Mouse (Mus musculus) hindbrain, embryonic 15.5 days (tissue): ENCODE results near the gene Ptpra. TPM values are rescaled to one million over a fixed set of nuclear protein-coding genes. Genes with fewer than 3 reads are reported as not detected.

ENCODE experiments used
- ATAC-seq: fragments of 200-750 bp; cut with Nextera tagmentation; 2 replicates; pipeline ENCODE4 v1.8.0; 2017; ENCODE audit warnings: low read depth, moderate number of reproducible peaks, moderate TSS enrichment; ENCODE audit not compliant: low FRiP score
- H3K27ac ChIP-seq: fragments of 300-500 bp; sonication (generic); replicated peaks from 2 replicates; pipeline ENCODE4 v1.5.1; 2015; ENCODE audit warnings: mild to moderate bottlenecking, inconsistent platforms
- H3K27me3 ChIP-seq: fragments of 300-500 bp; sonication (generic); 2 replicates; pipeline ENCODE4 v1.6.1; 2015; ENCODE audit warnings: control low read depth, inconsistent platforms
- H3K36me3 ChIP-seq: fragments of 300-500 bp; sonication (generic); 2 replicates; pipeline ENCODE4 v1.6.1; 2015; ENCODE audit warnings: control low read depth, inconsistent platforms
- H3K4me1 ChIP-seq: fragments of 300-500 bp; sonication (generic); replicated peaks from 2 replicates; pipeline ENCODE4 v1.6.1; 2015; ENCODE audit warnings: control low read depth, inconsistent platforms
- H3K4me2 ChIP-seq: fragments of 300-500 bp; sonication (generic); 2 replicates; pipeline ENCODE4 v1.6.1; 2015; ENCODE audit warnings: moderate library complexity, mild to moderate bottlenecking, inconsistent platforms
- H3K4me3 ChIP-seq: fragments of 300-500 bp; sonication (generic); 2 replicates; pipeline ENCODE4 v1.5.1; 2015; ENCODE audit warnings: mild to moderate bottlenecking, inconsistent platforms
- H3K9ac ChIP-seq: fragments of 300-500 bp; sonication (generic); 2 replicates; pipeline ENCODE4 v1.6.1; 2015; ENCODE audit warnings: inconsistent platforms
- H3K9me3 ChIP-seq: fragments of 300-500 bp; sonication (generic); 2 replicates; pipeline ENCODE4 v1.6.1; 2016; ENCODE audit warnings: control low read depth, inconsistent platforms
- WGBS: fragments of 180-500 bp; shearing (Covaris S2); methylation state at CpG from one replicate; pipeline ENCODE4 v1.1.7; 2015; 5-methylcytosine and 5-hydroxymethylcytosine counted together
- polyA plus RNA-seq: library from polyadenylated mRNA; unstranded; fragments of >200 nt; fragmentation: Nextera tagmentation; extraction: Ambion mirVana; gene quantifications from 2 replicates; pipeline ENCODE4 v1.2.1, GENCODE M21; 2015

Ptpra gene
- 133 and 145 TPM in 2 replicates for polyA plus RNA-seq

- ATAC-seq: peak; percentile 96
Measured at GRCm38 (mm10) chr2:130449794-130450433, at the start of gene Ptpra. Gene Ptpra, plus strand, starts transcription at chr2:130450278.

GRCm38 (mm10) chr2:130401891-130402290 is 48.2 kb upstream of the Ptpra start:
- 84% methylated on average over 4 of the region's 4 CpGs for WGBS
- Histone ChIP-seq H3K36me3 (no peaks in the 10 kb centered on the region), H3K9ac (no peak overlapping the region)

More at GRCm38 (mm10) chr2:130449794-130450433, at the start of gene Ptpra:
- Histone ChIP-seq H3K4me3 (peak within 1 kb of the TSS; percentile 84), H3K9me3 (no peaks in the 10 kb centered on the region), H3K27ac (peak within 1 kb of the TSS; percentile 89), H3K4me2 (peak within 1 kb of the TSS; percentile 87), H3K27me3 (0 out of 2 replicates have a peak, but pooled peaks cover 5% of the 10 kb centered on the region), H3K36me3 (no peaks in the 10 kb centered on the region), H3K9ac (peak within 1 kb of the TSS; percentile 88), H3K4me1 (peaks cover 43% of the 10 kb centered on the region)
- WGBS: under 1% methylated on average over 42 of the region's 50 CpGs

GRCm38 (mm10) chr2:130404939-130405338 is 45.1 kb upstream of the Ptpra start, which contains the start of the genes Gm28372 and 1700020A23Rik:
Gene Gm28372, plus strand, starts transcription at chr2:130405239.
Gene 1700020A23Rik, plus strand, starts transcription at chr2:130405259.
- 92% methylated on average over 1 of the region's 1 CpGs for WGBS
- H3K4me1 ChIP-seq: 0 out of 2 replicates have a peak, but pooled peaks cover 4% of the 10 kb centered on the region
- no peak for ATAC-seq

More at GRCm38 (mm10) chr2:130401891-130402290, 48.2 kb upstream of the Ptpra start:
- Histone ChIP-seq H3K4me1 (peaks cover 13% of the 10 kb centered on the region), H3K4me2 (no peak overlapping the region), H3K4me3 (no peak overlapping the region), H3K27ac (no peak overlapping the region), H3K9me3 (no peaks in the 10 kb centered on the region), H3K27me3 (no peaks in the 10 kb centered on the region)
- no peak for ATAC-seq

GRCm38 (mm10) chr2:130406178-130406577 is 43.9 kb upstream of the Ptpra start, which contains the start of gene Tmem239:
Gene Tmem239, plus strand, starts transcription at chr2:130406478.
- Histone ChIP-seq H3K4me3 (no peak within 1 kb of the TSS), H3K27ac (no peak within 1 kb of the TSS), H3K27me3 (no peaks in the 10 kb centered on the region), H3K4me1 (0 out of 2 replicates have a peak, but pooled peaks cover 4% of the 10 kb centered on the region), H3K9ac (no peak within 1 kb of the TSS), H3K9me3 (no peaks in the 10 kb centered on the region), H3K4me2 (no peak within 1 kb of the TSS), H3K36me3 (no peaks in the 10 kb centered on the region)
- 66% methylated on average over 2 of the region's 2 CpGs for WGBS
- no peak for ATAC-seq

More at GRCm38 (mm10) chr2:130404939-130405338, 45.1 kb upstream of the Ptpra start, which contains the start of the genes Gm28372 and 1700020A23Rik:
- Histone ChIP-seq H3K36me3 (no peaks in the 10 kb centered on the region), H3K4me2 (no peak within 1 kb of the TSS), H3K9me3 (no peaks in the 10 kb centered on the region), H3K4me3 (no peak within 1 kb of the TSS), H3K27me3 (no peaks in the 10 kb centered on the region), H3K27ac (no peak within 1 kb of the TSS), H3K9ac (no peak within 1 kb of the TSS)

GRCm38 (mm10) chr2:130408194-130408593 is 41.9 kb upstream of the Ptpra start:
- no peak overlapping the region for H3K4me3 ChIP-seq
- 0 out of 2 replicates have a peak, but pooled peaks cover 4% of the 10 kb centered on the region for H3K4me1 ChIP-seq
- WGBS: 22% methylated on average over 6 of the region's 6 CpGs
- H3K4me2 ChIP-seq: no peak overlapping the region
- H3K9me3 ChIP-seq: no peaks in the 10 kb centered on the region
- no peaks in the 10 kb centered on the region for H3K36me3 ChIP-seq
- H3K27ac ChIP-seq: no peak overlapping the region
- no peaks in the 10 kb centered on the region for H3K27me3 ChIP-seq
- ATAC-seq: no peak
- H3K9ac ChIP-seq: no peak overlapping the region

- H3K4me3 ChIP-seq: no peak overlapping the region
- H3K9me3 ChIP-seq: no peaks in the 10 kb centered on the region
- H3K9ac ChIP-seq: no peak overlapping the region
- H3K36me3 ChIP-seq: no peaks in the 10 kb centered on the region
- no peak for ATAC-seq
- H3K27ac ChIP-seq: no peak overlapping the region
- H3K4me1 ChIP-seq: 0 out of 2 replicates have a peak, but pooled peaks cover 4% of the 10 kb centered on the region
- H3K27me3 ChIP-seq: no peaks in the 10 kb centered on the region
- H3K4me2 ChIP-seq: no peak overlapping the region
- 35% methylated on average over 16 of the region's 16 CpGs for WGBS
Measured at GRCm38 (mm10) chr2:130411558-130412495, 38.3 kb upstream of the Ptpra start.

GRCm38 (mm10) chr2:130412775-130413174 is 37.3 kb upstream of the Ptpra start:
- WGBS: 86% methylated on average over 3 of the region's 3 CpGs
- no peak overlapping the region for H3K4me2 ChIP-seq
- no peak overlapping the region for H3K9ac ChIP-seq
- H3K27me3 ChIP-seq: no peaks in the 10 kb centered on the region
- ATAC-seq: no peak
- no peak overlapping the region for H3K27ac ChIP-seq
- no peak overlapping the region for H3K4me3 ChIP-seq
- H3K4me1 ChIP-seq: 0 out of 2 replicates have a peak, but pooled peaks cover 4% of the 10 kb centered on the region
- no peaks in the 10 kb centered on the region for H3K36me3 ChIP-seq
- no peaks in the 10 kb centered on the region for H3K9me3 ChIP-seq

GRCm38 (mm10) chr2:130414094-130414856 is 35.8 kb upstream of the Ptpra start:
- Histone ChIP-seq H3K27me3 (no peaks in the 10 kb centered on the region), H3K9ac (no peak overlapping the region), H3K4me2 (no peak overlapping the region), H3K36me3 (0 out of 2 replicates have a peak, but pooled peaks cover 4% of the 10 kb centered on the region), H3K27ac (no peak overlapping the region), H3K4me3 (no peak overlapping the region), H3K9me3 (no peaks in the 10 kb centered on the region), H3K4me1 (0 out of 2 replicates have a peak, but pooled peaks cover under 1% of the 10 kb centered on the region)
- 81% methylated on average over 6 of the region's 6 CpGs for WGBS
- no peak for ATAC-seq

- H3K27ac ChIP-seq: no peak overlapping the region
- 0 out of 2 replicates have a peak, but pooled peaks cover 6% of the 10 kb centered on the region for H3K36me3 ChIP-seq
- peaks cover 51% of the 10 kb centered on the region for H3K4me1 ChIP-seq
- H3K9me3 ChIP-seq: no peaks in the 10 kb centered on the region
- no peak overlapping the region for H3K4me2 ChIP-seq
- H3K27me3 ChIP-seq: no peaks in the 10 kb centered on the region
- ATAC-seq: no peak
- H3K4me3 ChIP-seq: no peak overlapping the region
- 95% methylated on average over 26 of the region's 26 CpGs for WGBS
- H3K9ac ChIP-seq: no peak overlapping the region
Measured at GRCm38 (mm10) chr2:130421781-130422620, 28.1 kb upstream of the Ptpra start.

GRCm38 (mm10) chr2:130423397-130424125 is 26.5 kb upstream of the Ptpra start:
- H3K4me3 ChIP-seq: peak overlapping the region; percentile 96
- peak overlapping the region; percentile 88 for H3K9ac ChIP-seq
- no peaks in the 10 kb centered on the region for H3K9me3 ChIP-seq
- H3K36me3 ChIP-seq: 0 out of 2 replicates have a peak, but pooled peaks cover 6% of the 10 kb centered on the region
- peaks cover 51% of the 10 kb centered on the region for H3K4me1 ChIP-seq
- H3K4me2 ChIP-seq: peak overlapping the region; percentile 78
- ATAC-seq: peak; percentile 84
- H3K27me3 ChIP-seq: no peaks in the 10 kb centered on the region
- peak overlapping the region; percentile 98 for H3K27ac ChIP-seq
- WGBS: 15% methylated on average over 49 of the region's 49 CpGs
